Mouse (Mus musculus) forebrain, embryonic 14.5 days (tissue): ENCODE data around the gene Mxra7. TPM values are rescaled to one million over a fixed set of nuclear protein-coding genes. Genes with fewer than 3 reads are reported as not detected.
A peak's percentile ranks its signal among the peaks of the same experiment; 100 is the strongest.

ENCODE experiments used
- ATAC-seq: fragments of 200-750 bp; cut with Nextera tagmentation; 2 replicates; pipeline ENCODE4 v1.8.0; 2017; ENCODE audit warnings: mild to moderate bottlenecking, moderate library complexity
- DNase-seq: peaks from one replicate; pipeline ENCODE4 v3.0.0-alpha.2; 2015; ENCODE audit warnings: low spot score
- H3K27ac ChIP-seq: fragments of 300-500 bp; sonication (generic); 2 replicates; pipeline ENCODE4 v1.5.1; 2014; ENCODE audit warnings: low read depth, mild to moderate bottlenecking, control low read depth, low read length, moderate library complexity
- H3K27me3 ChIP-seq: fragments of 300-500 bp; sonication (generic); replicated peaks from 2 replicates; pipeline ENCODE4 v1.6.1; 2014; ENCODE audit warnings: low read length, control low read depth, mixed read lengths; ENCODE audit not compliant: control insufficient read depth, insufficient read depth
- H3K36me3 ChIP-seq: fragments of 300-500 bp; sonication (generic); 2 replicates; pipeline ENCODE4 v1.6.1; 2014; ENCODE audit warnings: low read length, control low read depth; ENCODE audit not compliant: control insufficient read depth, insufficient read depth
- H3K4me1 ChIP-seq: fragments of 300-500 bp; sonication (generic); 2 replicates; pipeline ENCODE4 v1.6.1; 2014; ENCODE audit warnings: antibody characterized with exemption, low read length, control low read depth; ENCODE audit not compliant: control insufficient read depth, insufficient read depth
- H3K4me2 ChIP-seq: fragments of 300-500 bp; sonication (generic); 2 replicates; pipeline ENCODE4 v1.6.1; 2014; ENCODE audit warnings: mild to moderate bottlenecking, control low read depth, low read length
- H3K4me3 ChIP-seq: fragments of 300-500 bp; sonication (generic); 2 replicates; pipeline ENCODE4 v1.5.1; 2014; ENCODE audit warnings: low read depth, low read length, control low read depth
- H3K9ac ChIP-seq: fragments of 300-500 bp; sonication (generic); 2 replicates; pipeline ENCODE4 v1.6.1; 2014; ENCODE audit warnings: mild to moderate bottlenecking, low read length, control low read depth, moderate library complexity
- H3K9me3 ChIP-seq: fragments of 300-500 bp; sonication (generic); replicated peaks from 2 replicates; pipeline ENCODE4 v1.6.1; 2016; ENCODE audit warnings: low read length, control low read depth, mixed read lengths; ENCODE audit not compliant: control insufficient read depth
- WGBS: fragments of 180-500 bp; shearing (Covaris S2); extraction: QIAGEN DNeasy Blood & Tissue Kit; methylation state at CpG from one replicate; pipeline ENCODE4 v1.1.7; 2014; 5-methylcytosine and 5-hydroxymethylcytosine counted together
- polyA plus RNA-seq: library from polyadenylated mRNA; unstranded; fragments of >200 nt; fragmentation: Nextera tagmentation; extraction: Ambion mirVana; gene quantifications from 2 replicates; pipeline ENCODE4 v1.2.1, GENCODE M21; 2014

Mxra7 gene
- polyA plus RNA-seq, 1 experiment from 2014 or later: 3.6 TPM

GRCm38 (mm10) chr11:116814884-116815415 lies 12.9 kb downstream of the Mxra7 start:
- Histone ChIP-seq H3K27ac (peak overlapping the region; percentile 74), H3K4me1 (peaks cover 34% of the 10 kb centered on the region), H3K4me3 (no peak overlapping the region), H3K9ac (peak overlapping the region; percentile 40; the same call in 1 of the 2 replicates), H3K4me2 (peak overlapping the region; percentile 7; the same call in 1 of the 2 replicates), H3K27me3 (no peaks in the 10 kb centered on the region), H3K9me3 (no peaks in the 10 kb centered on the region), H3K36me3 (no peaks in the 10 kb centered on the region)
- no peak for ATAC-seq
- WGBS: 33% methylated on average over 7 of the region's 7 CpGs
- no peak for DNase-seq

GRCm38 (mm10) chr11:116814076-116814883 lies 13.6 kb downstream of the Mxra7 start:
- peaks cover 34% of the 10 kb centered on the region for H3K4me1 ChIP-seq
- H3K4me3 ChIP-seq: no peak overlapping the region
- peak overlapping the region; percentile 40; the same call in 1 of the 2 replicates for H3K9ac ChIP-seq
- H3K9me3 ChIP-seq: no peaks in the 10 kb centered on the region
- H3K36me3 ChIP-seq: no peaks in the 10 kb centered on the region
- H3K4me2 ChIP-seq: peak overlapping the region; percentile 7; the same call in 1 of the 2 replicates
- peak overlapping the region; percentile 74 for H3K27ac ChIP-seq
- peak; percentile 68 for DNase-seq
- WGBS: 9% methylated on average over 20 of the region's 20 CpGs
- H3K27me3 ChIP-seq: no peaks in the 10 kb centered on the region
- 0 out of 2 replicates have a peak, but pooled peaks have one; percentile 1 for ATAC-seq

- peak overlapping the region; percentile 74 for H3K27ac ChIP-seq
These were observed 14.2 kb downstream of the Mxra7 start for GRCm38 (mm10) chr11:116813610-116814009.

GRCm38 (mm10) chr11:116812793-116813529 lies 14.9 kb downstream of the Mxra7 start:
- H3K4me2 ChIP-seq: no peak overlapping the region
- peak overlapping the region; percentile 97 for H3K27ac ChIP-seq
- no peak overlapping the region for H3K9ac ChIP-seq
- H3K36me3 ChIP-seq: no peaks in the 10 kb centered on the region
- DNase-seq (peak; percentile 80), ATAC-seq (peak; percentile 10; the same call in 1 of the 2 replicates)
- peaks cover 34% of the 10 kb centered on the region for H3K4me1 ChIP-seq
- H3K27me3 ChIP-seq: no peaks in the 10 kb centered on the region
- no peaks in the 10 kb centered on the region for H3K9me3 ChIP-seq
- WGBS: 43% methylated on average over 21 of the region's 21 CpGs
- no peak overlapping the region for H3K4me3 ChIP-seq

More at GRCm38 (mm10) chr11:116813610-116814009, 14.2 kb downstream of the Mxra7 start:
- no peaks in the 10 kb centered on the region for H3K9me3 ChIP-seq
- H3K4me3 ChIP-seq: no peak overlapping the region
- no peak for DNase-seq
- 68% methylated on average over 13 of the region's 13 CpGs for WGBS
- no peak overlapping the region for H3K9ac ChIP-seq
- no peak for ATAC-seq
- H3K4me1 ChIP-seq: peaks cover 34% of the 10 kb centered on the region
- no peaks in the 10 kb centered on the region for H3K36me3 ChIP-seq
- H3K4me2 ChIP-seq: no peak overlapping the region
- H3K27me3 ChIP-seq: no peaks in the 10 kb centered on the region

- Histone ChIP-seq H3K36me3 (no peaks in the 10 kb centered on the region), H3K27ac (peak overlapping the region; percentile 97), H3K4me1 (peaks cover 34% of the 10 kb centered on the region), H3K4me3 (peak overlapping the region; percentile 25), H3K4me2 (peak overlapping the region; percentile 66), H3K9ac (peak overlapping the region; percentile 66), H3K9me3 (no peaks in the 10 kb centered on the region), H3K27me3 (no peaks in the 10 kb centered on the region)
- peak; percentile 94 for DNase-seq
- WGBS: 5% methylated on average over 29 of the region's 32 CpGs
- peak; percentile 93 for ATAC-seq
These were observed 16.6 kb downstream of the Mxra7 start for GRCm38 (mm10) chr11:116810983-116811901.

GRCm38 (mm10) chr11:116810528-116810927 lies 17.3 kb downstream of the Mxra7 start:
- ATAC-seq: no peak; the same call in 1 of the 2 replicates
- no peaks in the 10 kb centered on the region for H3K36me3 ChIP-seq
- peaks cover 34% of the 10 kb centered on the region for H3K4me1 ChIP-seq
- 49% methylated on average over 11 of the region's 11 CpGs for WGBS
- peak overlapping the region; percentile 25 for H3K4me3 ChIP-seq
- DNase-seq: peak; percentile 69
- no peaks in the 10 kb centered on the region for H3K9me3 ChIP-seq
- peak overlapping the region; percentile 66 for H3K9ac ChIP-seq
- no peaks in the 10 kb centered on the region for H3K27me3 ChIP-seq
- peak overlapping the region; percentile 97 for H3K27ac ChIP-seq
- H3K4me2 ChIP-seq: peak overlapping the region; percentile 66

- Histone ChIP-seq H3K36me3 (no peaks in the 10 kb centered on the region), H3K4me2 (no peak overlapping the region), H3K4me3 (no peak overlapping the region), H3K9me3 (no peaks in the 10 kb centered on the region), H3K9ac (no peak overlapping the region), H3K27ac (no peak overlapping the region), H3K4me1 (peaks cover 29% of the 10 kb centered on the region), H3K27me3 (no peaks in the 10 kb centered on the region)
- DNase-seq (no peak), ATAC-seq (no peak)
- 75% methylated on average over 8 of the region's 8 CpGs for WGBS
These were observed 18.3 kb downstream of the Mxra7 start for GRCm38 (mm10) chr11:116809520-116809919.

GRCm38 (mm10) chr11:116808811-116809395 lies 18.9 kb downstream of the Mxra7 start:
- no peak overlapping the region for H3K4me3 ChIP-seq
- WGBS: 79% methylated on average over 11 of the region's 11 CpGs
- no peak overlapping the region for H3K27ac ChIP-seq
- DNase-seq (no peak), ATAC-seq (no peak)
- no peak overlapping the region for H3K9ac ChIP-seq
- H3K9me3 ChIP-seq: no peaks in the 10 kb centered on the region
- H3K4me2 ChIP-seq: no peak overlapping the region
- H3K4me1 ChIP-seq: peaks cover 23% of the 10 kb centered on the region
- no peaks in the 10 kb centered on the region for H3K27me3 ChIP-seq
- no peaks in the 10 kb centered on the region for H3K36me3 ChIP-seq
